Mouse (Mus musculus) midbrain, embryonic 13.5 days (tissue): ENCODE data around the gene Pcsk5. TPM values are rescaled to one million over a fixed set of nuclear protein-coding genes. Genes with fewer than 3 reads are reported as not detected.

ENCODE experiments used
- ATAC-seq: fragments of 200-750 bp; cut with Nextera tagmentation; 2 replicates; pipeline ENCODE4 v1.8.0; 2017; ENCODE audit warnings: mild to moderate bottlenecking, moderate TSS enrichment, moderate library complexity
- H3K27ac ChIP-seq: fragments of 300-500 bp; sonication (generic); 2 replicates; pipeline ENCODE4 v1.5.1; 2015; ENCODE audit warnings: inconsistent platforms, mild to moderate bottlenecking, moderate library complexity
- H3K27me3 ChIP-seq: fragments of 300-500 bp; sonication (generic); 2 replicates; pipeline ENCODE4 v1.6.1; 2015; ENCODE audit warnings: mild to moderate bottlenecking, inconsistent platforms
- H3K36me3 ChIP-seq: fragments of 300-500 bp; sonication (generic); 2 replicates; pipeline ENCODE4 v1.6.1; 2015; ENCODE audit warnings: mild to moderate bottlenecking, inconsistent platforms
- H3K4me1 ChIP-seq: fragments of 300-500 bp; sonication (generic); replicated peaks from 2 replicates; pipeline ENCODE4 v1.6.1; 2015; ENCODE audit warnings: inconsistent platforms
- H3K4me2 ChIP-seq: fragments of 300-500 bp; sonication (generic); replicated peaks from 2 replicates; pipeline ENCODE4 v1.6.1; 2015; ENCODE audit warnings: moderate library complexity, mild to moderate bottlenecking, inconsistent platforms
- H3K4me3 ChIP-seq: fragments of 300-500 bp; sonication (generic); replicated peaks from 2 replicates; pipeline ENCODE4 v1.5.1; 2015; ENCODE audit warnings: mild to moderate bottlenecking, inconsistent platforms
- H3K9ac ChIP-seq: fragments of 300-500 bp; sonication (generic); replicated peaks from 2 replicates; pipeline ENCODE4 v1.6.1; 2015; ENCODE audit warnings: mild to moderate bottlenecking, inconsistent platforms
- H3K9me3 ChIP-seq: fragments of 300-500 bp; sonication (generic); 2 replicates; pipeline ENCODE4 v1.6.1; 2016; ENCODE audit warnings: mild to moderate bottlenecking, inconsistent platforms
- WGBS: fragments of 180-500 bp; shearing (Covaris S2); methylation state at CpG from one replicate; pipeline ENCODE4 v1.1.7; 2015; 5-methylcytosine and 5-hydroxymethylcytosine counted together
- polyA plus RNA-seq: library from polyadenylated mRNA; unstranded; fragments of >200 nt; fragmentation: Nextera tagmentation; extraction: Ambion mirVana; gene quantifications from 2 replicates; pipeline ENCODE4 v1.2.1, GENCODE M21; 2015

Gene Pcsk5
- polyA plus RNA-seq, 1 experiment from 2014 or later = 7.1 TPM

DNA sequence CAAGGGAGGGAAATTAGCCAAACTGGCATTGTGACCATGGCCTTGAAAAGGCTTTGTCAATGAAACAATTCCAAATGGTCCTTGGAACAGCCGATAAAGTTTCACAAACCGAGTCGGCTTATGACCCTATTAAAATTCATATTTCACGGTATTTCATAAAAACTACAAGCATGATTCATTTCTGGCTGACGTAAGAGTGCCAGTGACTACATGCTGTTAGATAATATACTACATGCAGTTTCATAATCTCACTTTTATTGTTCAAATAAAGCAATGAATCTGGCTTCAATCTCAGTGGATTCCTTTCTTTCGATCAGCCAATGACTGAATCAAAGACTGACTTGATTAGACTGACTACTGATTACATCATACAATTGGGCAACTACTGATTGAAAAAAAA is 145.8 kb downstream of the Pcsk5 start:
- Histone ChIP-seq H3K4me3 (no peak overlapping the region), H3K9ac (no peak overlapping the region), H3K27ac (no peak overlapping the region), H3K4me2 (no peak overlapping the region), H3K4me1 (no peaks in the 10 kb centered on the region), H3K36me3 (no peaks in the 10 kb centered on the region), H3K9me3 (no peaks in the 10 kb centered on the region), H3K27me3 (no peaks in the 10 kb centered on the region)
- no peak for ATAC-seq
- WGBS = 92% methylated on average over 6 of the region's 6 CpGs

GRCm38 (mm10) chr19:17678371-17678770 is 159.1 kb downstream of the Pcsk5 start:
- Histone ChIP-seq H3K9me3 (no peaks in the 10 kb centered on the region), H3K9ac (no peak overlapping the region), H3K27me3 (no peaks in the 10 kb centered on the region), H3K4me1 (no peaks in the 10 kb centered on the region), H3K4me3 (no peak overlapping the region), H3K36me3 (no peaks in the 10 kb centered on the region), H3K27ac (no peak overlapping the region), H3K4me2 (no peak overlapping the region)
- WGBS = 90% methylated on average over 7 of the region's 7 CpGs
- no peak for ATAC-seq

- WGBS = 75% methylated on average over 3 of the region's 3 CpGs
- H3K36me3 ChIP-seq = no peaks in the 10 kb centered on the region
- ATAC-seq = no peak
Measured at GRCm38 (mm10) chr19:17662676-17663075, 174.8 kb downstream of the Pcsk5 start.

DNA sequence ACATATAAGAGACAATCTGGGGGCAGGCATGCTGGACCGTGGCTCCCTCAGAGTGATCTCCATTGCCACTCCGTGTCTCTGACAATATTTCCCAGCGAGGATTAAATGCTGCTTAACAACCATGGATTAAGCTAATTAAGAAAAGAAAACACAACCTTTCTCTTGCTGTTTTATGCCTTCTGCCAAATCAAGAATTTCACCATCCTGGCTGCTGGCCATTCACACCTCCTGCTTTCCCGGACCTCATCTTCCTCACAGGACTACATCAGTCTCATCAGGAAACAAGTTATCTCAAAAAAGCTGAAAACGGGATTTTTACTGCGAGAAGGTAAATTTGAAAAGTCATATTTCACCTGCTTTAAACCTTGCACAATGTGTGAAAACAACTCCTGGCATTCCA is 175.2 kb downstream of the Pcsk5 start:
- H3K36me3 ChIP-seq = no peaks in the 10 kb centered on the region
- ATAC-seq = no peak
- no peaks in the 10 kb centered on the region for H3K4me1 ChIP-seq
- no peak overlapping the region for H3K9ac ChIP-seq
- H3K4me2 ChIP-seq = no peak overlapping the region
- H3K27ac ChIP-seq = no peak overlapping the region
- no peaks in the 10 kb centered on the region for H3K27me3 ChIP-seq
- H3K9me3 ChIP-seq = no peaks in the 10 kb centered on the region
- WGBS = 60% methylated on average over 6 of the region's 6 CpGs
- no peak overlapping the region for H3K4me3 ChIP-seq

More at GRCm38 (mm10) chr19:17662676-17663075, 174.8 kb downstream of the Pcsk5 start:
- H3K4me3 ChIP-seq = no peak overlapping the region
- H3K9ac ChIP-seq = no peak overlapping the region
- no peak overlapping the region for H3K4me2 ChIP-seq
- H3K4me1 ChIP-seq = no peaks in the 10 kb centered on the region
- H3K27me3 ChIP-seq = no peaks in the 10 kb centered on the region
- no peaks in the 10 kb centered on the region for H3K9me3 ChIP-seq
- no peak overlapping the region for H3K27ac ChIP-seq

DNA sequence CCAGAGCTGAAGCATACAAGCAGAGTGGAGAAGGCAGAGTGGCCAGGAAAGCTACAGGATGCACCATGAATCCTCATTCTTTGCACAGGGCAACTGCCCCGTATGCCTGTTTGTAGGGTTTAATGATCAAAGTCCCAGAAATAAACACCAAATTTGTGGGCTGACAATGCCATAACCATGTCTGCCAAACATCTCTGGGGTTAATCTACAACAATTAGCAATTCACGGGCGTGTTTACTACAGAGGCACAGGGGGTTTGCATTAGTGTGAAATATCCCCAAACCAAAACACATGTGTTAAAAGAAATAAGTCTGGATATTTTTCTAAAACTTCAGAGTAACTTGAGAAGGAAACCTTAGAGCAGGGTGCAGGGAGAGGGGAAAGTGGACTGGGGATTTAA is 178.1 kb downstream of the Pcsk5 start:
- H3K9me3 ChIP-seq = no peaks in the 10 kb centered on the region
- no peaks in the 10 kb centered on the region for H3K4me1 ChIP-seq
- ATAC-seq = no peak
- no peaks in the 10 kb centered on the region for H3K27me3 ChIP-seq
- H3K36me3 ChIP-seq = no peaks in the 10 kb centered on the region
- 82% methylated on average over 3 of the region's 3 CpGs for WGBS
- H3K4me2 ChIP-seq = no peak overlapping the region
- H3K27ac ChIP-seq = no peak overlapping the region
- H3K4me3 ChIP-seq = no peak overlapping the region
- H3K9ac ChIP-seq = no peak overlapping the region

- ATAC-seq = no peak
- no peak overlapping the region for H3K27ac ChIP-seq
- WGBS = 62% methylated on average over 5 of the region's 5 CpGs
Measured at GRCm38 (mm10) chr19:17650831-17651502, 186.5 kb downstream of the Pcsk5 start.

DNA sequence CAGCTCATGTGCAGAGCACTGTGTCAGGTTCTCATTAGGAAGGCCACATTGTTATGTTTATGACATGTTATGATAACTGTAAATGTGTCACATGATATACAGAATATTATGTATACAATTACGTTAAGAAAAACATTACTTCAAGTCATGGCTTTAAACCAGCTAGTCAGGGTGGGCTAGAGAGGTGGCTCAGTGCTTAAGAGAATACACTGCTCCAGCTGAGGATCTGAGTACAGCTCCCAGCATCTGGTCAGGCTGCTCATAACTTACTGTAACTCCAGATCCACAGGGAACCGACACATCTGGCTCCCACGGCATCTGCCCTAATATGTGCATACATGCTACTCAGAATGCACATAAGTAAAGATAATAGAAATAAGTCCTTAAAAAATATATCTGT is 187.5 kb downstream of the Pcsk5 start:
- Histone ChIP-seq H3K27me3 (no peaks in the 10 kb centered on the region), H3K4me2 (no peak overlapping the region), H3K9ac (no peak overlapping the region), H3K4me3 (no peak overlapping the region), H3K27ac (no peak overlapping the region), H3K36me3 (no peaks in the 10 kb centered on the region), H3K4me1 (no peaks in the 10 kb centered on the region; the same call in 1 of the 2 replicates), H3K9me3 (no peaks in the 10 kb centered on the region)
- no peak for ATAC-seq
- 90% methylated on average over 3 of the region's 3 CpGs for WGBS

More at GRCm38 (mm10) chr19:17650831-17651502, 186.5 kb downstream of the Pcsk5 start:
- H3K4me3 ChIP-seq = no peak overlapping the region
- H3K4me1 ChIP-seq = no peaks in the 10 kb centered on the region; the same call in 1 of the 2 replicates
- H3K9ac ChIP-seq = no peak overlapping the region
- no peak overlapping the region for H3K4me2 ChIP-seq
- H3K27me3 ChIP-seq = no peaks in the 10 kb centered on the region
- no peaks in the 10 kb centered on the region for H3K9me3 ChIP-seq
- H3K36me3 ChIP-seq = no peaks in the 10 kb centered on the region

- Histone ChIP-seq H3K27me3 (no peaks in the 10 kb centered on the region), H3K4me1 (no peaks in the 10 kb centered on the region), H3K36me3 (no peaks in the 10 kb centered on the region), H3K4me2 (no peak overlapping the region), H3K9me3 (no peaks in the 10 kb centered on the region), H3K9ac (no peak overlapping the region), H3K4me3 (no peak overlapping the region), H3K27ac (no peak overlapping the region)
- ATAC-seq = no peak
- WGBS = 69% methylated on average over 3 of the region's 3 CpGs
Measured at GRCm38 (mm10) chr19:17643128-17643797, 194.2 kb downstream of the Pcsk5 start.

GRCm38 (mm10) chr19:17635984-17636383 is 201.4 kb downstream of the Pcsk5 start:
- 85% methylated on average over 6 of the region's 6 CpGs for WGBS

GRCm38 (mm10) chr19:17615646-17616045 is 221.8 kb downstream of the Pcsk5 start:
- no peak for ATAC-seq
- Histone ChIP-seq H3K4me1 (no peaks in the 10 kb centered on the region), H3K9ac (no peak overlapping the region), H3K9me3 (no peaks in the 10 kb centered on the region), H3K27ac (no peak overlapping the region), H3K36me3 (no peaks in the 10 kb centered on the region), H3K4me3 (no peak overlapping the region), H3K27me3 (no peaks in the 10 kb centered on the region), H3K4me2 (no peak overlapping the region)
- WGBS = 87% methylated on average over 4 of the region's 4 CpGs

More at GRCm38 (mm10) chr19:17635984-17636383, 201.4 kb downstream of the Pcsk5 start:
- Histone ChIP-seq H3K9ac (no peak overlapping the region), H3K4me1 (no peaks in the 10 kb centered on the region), H3K4me3 (no peak overlapping the region), H3K27ac (no peak overlapping the region), H3K4me2 (no peak overlapping the region), H3K27me3 (no peaks in the 10 kb centered on the region), H3K36me3 (no peaks in the 10 kb centered on the region), H3K9me3 (no peaks in the 10 kb centered on the region)
- no peak for ATAC-seq

DNA sequence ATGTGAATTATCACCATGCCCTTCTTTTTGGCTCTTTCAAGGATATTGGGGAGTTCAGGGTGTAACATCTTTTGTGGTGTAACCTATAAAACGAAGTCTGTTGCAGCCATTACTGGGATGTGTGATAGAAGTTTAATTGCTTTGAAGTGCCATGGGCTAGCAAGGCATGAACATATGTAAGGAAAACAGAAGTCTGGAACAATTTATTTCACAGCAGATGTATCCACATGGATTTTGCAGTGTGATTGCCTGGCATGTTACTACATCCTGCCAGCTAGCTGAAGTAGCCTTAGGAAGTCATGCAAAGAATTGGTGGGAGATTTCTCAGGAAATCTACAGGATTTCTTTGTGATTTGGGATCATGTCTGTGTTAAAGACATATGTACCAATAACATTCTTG is 230.9 kb downstream of the Pcsk5 start:
- WGBS = 60% methylated on average over 1 of the region's 1 CpGs
- Histone ChIP-seq H3K36me3 (no peaks in the 10 kb centered on the region), H3K4me1 (no peaks in the 10 kb centered on the region), H3K27ac (no peak overlapping the region), H3K4me2 (no peak overlapping the region), H3K9me3 (no peaks in the 10 kb centered on the region), H3K4me3 (no peak overlapping the region), H3K9ac (no peak overlapping the region), H3K27me3 (no peaks in the 10 kb centered on the region)
- ATAC-seq = no peak

- H3K27ac ChIP-seq = no peak overlapping the region
- H3K4me3 ChIP-seq = no peak overlapping the region
- WGBS = 92% methylated on average over 2 of the region's 2 CpGs
- no peaks in the 10 kb centered on the region for H3K27me3 ChIP-seq
- no peak for ATAC-seq
- H3K9me3 ChIP-seq = no peaks in the 10 kb centered on the region
- H3K4me2 ChIP-seq = no peak overlapping the region
- H3K4me1 ChIP-seq = no peaks in the 10 kb centered on the region
- no peaks in the 10 kb centered on the region for H3K36me3 ChIP-seq
- H3K9ac ChIP-seq = no peak overlapping the region
Measured at GRCm38 (mm10) chr19:17606093-17606492, 231.3 kb downstream of the Pcsk5 start.
